Mouse (Mus musculus) kidney, adult 10 weeks (tissue): ENCODE measurements around the gene Hist1h1d. TPM values are rescaled to one million over a fixed set of nuclear protein-coding genes. Genes with fewer than 3 reads are reported as not detected.

ENCODE experiments used
- polyA plus RNA-seq: library from polyadenylated mRNA; stranded (reverse); fragments of 350-450 nt; fragmentation: Illumina TruSeq; extraction: RNeasy Lipid Tissue Mini Kit (QIAGEN cat#74804); gene quantifications from one replicate; pipeline ENCODE4 v1.2.3, GENCODE M21; 2014; ENCODE audit warnings: low read depth, low replicate concordance

Hist1h1d gene
- polyA plus RNA-seq, 1 experiment from 2014 or later = 3.8 TPM

Other genes starting within 250 kb of the Hist1h1d start
- 57.7 TPM for gene Zfp322a, start 184.1 kb upstream of the Hist1h1d start, polyA plus RNA-seq
- 2.4 TPM for gene Abt1, start 129.4 kb upstream of the Hist1h1d start, polyA plus RNA-seq
- gene Btn1a1, start 87.4 kb upstream of the Hist1h1d start, polyA plus RNA-seq = not detected
- not detected for gene Btn2a2, start 64.4 kb upstream of the Hist1h1d start, polyA plus RNA-seq
- not detected for gene Hist1h4h, start 22.2 kb upstream of the Hist1h1d start, polyA plus RNA-seq
- not detected for gene Hist1h2af, start 19.4 kb upstream of the Hist1h1d start, polyA plus RNA-seq
- gene Hist1h3g, start 17.8 kb upstream of the Hist1h1d start, polyA plus RNA-seq = not detected
- 1.2 TPM for gene Hist1h2bh, start 9.9 kb upstream of the Hist1h1d start, polyA plus RNA-seq
- gene Hist1h3f, start 9.2 kb upstream of the Hist1h1d start, polyA plus RNA-seq = not detected
- gene Hist1h4f, start 1.6 kb upstream of the Hist1h1d start, polyA plus RNA-seq = not detected
- not detected for gene Hist1h3e, start 9.1 kb downstream of the Hist1h1d start, polyA plus RNA-seq
- gene Hist1h2ae, start 18.0 kb downstream of the Hist1h1d start, polyA plus RNA-seq = not detected
- gene Hist1h2bg, start 18.1 kb downstream of the Hist1h1d start, polyA plus RNA-seq = not detected
- not detected for gene Hist1h2bf, start 20.9 kb downstream of the Hist1h1d start, polyA plus RNA-seq
- not detected for gene Hist1h2ad, start 21.1 kb downstream of the Hist1h1d start, polyA plus RNA-seq
- gene Hist1h3d, start 22.5 kb downstream of the Hist1h1d start, polyA plus RNA-seq = 0.49 TPM
- 0.40 TPM for gene Hist1h4d, start 28.3 kb downstream of the Hist1h1d start, polyA plus RNA-seq
- 17.8 TPM for gene Hist1h2be, start 67.9 kb downstream of the Hist1h1d start, polyA plus RNA-seq
- 7.7 TPM for gene Hist1h1e, start 69.3 kb downstream of the Hist1h1d start, polyA plus RNA-seq
- 3.4 TPM for gene Hist1h2ac, start 130.7 kb downstream of the Hist1h1d start, polyA plus RNA-seq
- gene Hist1h2bc, start 130.9 kb downstream of the Hist1h1d start, polyA plus RNA-seq = 366 TPM
- not detected for gene Hist1h1t, start 142.6 kb downstream of the Hist1h1d start, polyA plus RNA-seq
- 6.6 TPM for gene Hist1h4c, start 145.2 kb downstream of the Hist1h1d start, polyA plus RNA-seq
- 29.7 TPM for gene Hfe, start 157.6 kb downstream of the Hist1h1d start, polyA plus RNA-seq
- 67.6 TPM for gene Hist1h1c, start 185.5 kb downstream of the Hist1h1d start, polyA plus RNA-seq
- gene Hist1h3c, start 192.3 kb downstream of the Hist1h1d start, polyA plus RNA-seq = not detected
- not detected for gene Hist1h2bb, start 193.5 kb downstream of the Hist1h1d start, polyA plus RNA-seq
- gene Hist1h2ab, start 197.9 kb downstream of the Hist1h1d start, polyA plus RNA-seq = not detected
- gene Hist1h3b, start 199.0 kb downstream of the Hist1h1d start, polyA plus RNA-seq = not detected
- not detected for gene Hist1h4b, start 203.8 kb downstream of the Hist1h1d start, polyA plus RNA-seq
- not detected for gene Hist1h4a, start 208.0 kb downstream of the Hist1h1d start, polyA plus RNA-seq
- gene Hist1h3a, start 209.1 kb downstream of the Hist1h1d start, polyA plus RNA-seq = not detected
- not detected for gene Hist1h1a, start 210.4 kb downstream of the Hist1h1d start, polyA plus RNA-seq
- not detected for gene Trim38, start 216.7 kb downstream of the Hist1h1d start, polyA plus RNA-seq